Mouse (Mus musculus): ENCODE measurements at regions not wholly inside any gene's neighbourhood (a gene's known extent, or its start where the extent isn't known, plus 50 kb on each side); places are given as distances from the start of the nearest gene placed in this dataset.

- TF ChIP-seq ZC3H11A (IDR thresholded peaks at IDR 0.05; ENCODE audit: borderline replicate concordance, low read depth, low read length) (no peak), HCFC1 (IDR thresholded peaks at IDR 0.05; ENCODE audit: borderline replicate concordance, insufficient read depth, low read length) (no peak), MAFK (IDR thresholded peaks at IDR 0.05; ENCODE audit: insufficient read depth, low read depth, low read length) (no peak)
These were observed 770.4 kb upstream of the Foxg1 start for GRCm38 (mm10) chr12:48612066-48612465.
